Mouse (Mus musculus): ENCODE measurements at regions not wholly inside any gene's neighbourhood (a gene's known extent, or its start where the extent isn't known, plus 50 kb on each side); places are given as distances from the start of the nearest gene placed in this dataset.

DNA sequence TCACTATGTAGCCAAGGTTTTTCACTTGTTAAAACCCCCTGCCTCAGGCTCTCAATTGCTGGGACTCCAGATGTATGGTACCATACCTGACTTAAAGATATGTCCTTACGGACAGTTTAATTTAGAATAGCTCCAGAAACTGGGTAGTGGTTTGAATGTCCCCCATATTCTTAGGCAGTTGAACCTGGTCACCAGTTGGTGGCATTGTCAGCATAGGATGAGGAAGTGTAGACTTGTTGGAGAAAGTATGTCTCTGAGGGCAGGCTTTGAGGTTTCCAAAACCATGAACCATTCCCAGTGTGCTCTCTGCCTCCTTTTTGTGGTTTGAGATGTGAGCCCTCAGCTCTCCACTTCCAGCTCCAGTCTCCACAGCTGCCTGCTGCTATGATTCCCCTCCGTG lies 94.4 kb downstream of the Kctd15 start:
- WGBS = 66% methylated on average over 2 of the region's 2 CpGs

DNA sequence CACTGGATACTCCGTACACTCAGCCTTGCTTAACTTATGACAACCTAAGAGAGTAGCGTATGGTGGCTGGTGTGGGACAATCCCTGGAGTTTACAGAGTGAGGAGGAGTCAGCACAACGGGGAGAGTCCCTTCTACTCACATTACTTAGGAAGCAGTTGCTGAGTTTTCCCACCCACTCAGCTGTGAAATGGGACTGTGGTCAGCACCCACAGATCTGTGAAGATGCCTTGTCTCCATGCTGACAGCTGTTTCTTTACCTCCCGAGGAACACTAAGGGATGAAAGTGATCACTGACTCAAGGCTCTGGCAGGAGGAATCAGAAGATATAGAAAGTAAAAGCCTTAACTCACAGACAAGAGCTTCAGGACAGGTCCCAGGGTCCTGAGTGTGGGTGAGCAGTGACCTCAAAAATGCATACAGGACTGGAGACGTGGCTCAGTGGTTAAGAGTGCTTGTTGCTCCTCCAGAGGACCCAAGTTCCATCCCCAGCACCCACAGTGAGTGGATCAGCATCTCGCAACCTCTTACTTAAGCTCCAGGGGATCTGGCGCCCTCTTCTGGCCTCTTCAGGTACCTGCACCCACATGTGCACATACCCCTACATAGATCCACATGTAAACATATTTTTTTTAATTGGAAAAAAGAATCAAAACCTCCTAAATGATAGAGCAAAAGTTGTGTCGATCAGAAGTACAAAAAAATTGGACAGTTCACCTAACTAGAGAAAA lies 97.8 kb downstream of the Kctd15 start:
- Histone ChIP-seq H3K4me3 (replicated peaks; ENCODE audit: control insufficient read depth, low read depth, low read length) (no peak overlapping the region), H3K27ac (ENCODE audit: control insufficient read depth, insufficient read depth, low read depth, low read length, poor library complexity) (no peak overlapping the region), H3K4me1 (ENCODE audit: control insufficient read depth, insufficient read depth, low read length) (no peaks in the 10 kb centered on the region)
- TF ChIP-seq POLR2A (IDR thresholded peaks at IDR 0.05; ENCODE audit: borderline replicate concordance, control insufficient read depth, low read depth, low read length) (no peak), CTCF (IDR thresholded peaks at IDR 0.05; ENCODE audit: control insufficient read depth, insufficient read depth, low read length) (no peak)
- WGBS = 72% methylated on average over 8 of the region's 8 CpGs

More for the DNA sequence above, 94.4 kb downstream of the Kctd15 start:
- no peak for TF ChIP-seq CTCF (IDR thresholded peaks at IDR 0.05; ENCODE audit: control insufficient read depth, insufficient read depth, low read length)
- TF ChIP-seq POLR2A (IDR thresholded peaks at IDR 0.05; ENCODE audit: borderline replicate concordance, control insufficient read depth, low read depth, low read length) = no peak
- no peak overlapping the region for H3K27ac ChIP-seq (ENCODE audit: control insufficient read depth, insufficient read depth, low read depth, low read length, poor library complexity)
- H3K4me1 ChIP-seq (ENCODE audit: control insufficient read depth, insufficient read depth, low read length) = no peaks in the 10 kb centered on the region
- no peak overlapping the region for H3K4me3 ChIP-seq (replicated peaks; ENCODE audit: control insufficient read depth, low read depth, low read length)

GRCm38 (mm10) chr7:34555196-34555595 lies 101.3 kb downstream of the Kctd15 start:
- Histone ChIP-seq H3K4me1 (ENCODE audit: control insufficient read depth, insufficient read depth, low read length) (no peaks in the 10 kb centered on the region), H3K4me3 (replicated peaks; ENCODE audit: control insufficient read depth, low read depth, low read length) (no peak overlapping the region), H3K27ac (ENCODE audit: control insufficient read depth, insufficient read depth, low read depth, low read length, poor library complexity) (no peak overlapping the region)
- WGBS = 64% methylated on average over 6 of the region's 6 CpGs
- TF ChIP-seq POLR2A (IDR thresholded peaks at IDR 0.05; ENCODE audit: borderline replicate concordance, control insufficient read depth, low read depth, low read length) (no peak), CTCF (IDR thresholded peaks at IDR 0.05; ENCODE audit: control insufficient read depth, insufficient read depth, low read length) (no peak)

DNA sequence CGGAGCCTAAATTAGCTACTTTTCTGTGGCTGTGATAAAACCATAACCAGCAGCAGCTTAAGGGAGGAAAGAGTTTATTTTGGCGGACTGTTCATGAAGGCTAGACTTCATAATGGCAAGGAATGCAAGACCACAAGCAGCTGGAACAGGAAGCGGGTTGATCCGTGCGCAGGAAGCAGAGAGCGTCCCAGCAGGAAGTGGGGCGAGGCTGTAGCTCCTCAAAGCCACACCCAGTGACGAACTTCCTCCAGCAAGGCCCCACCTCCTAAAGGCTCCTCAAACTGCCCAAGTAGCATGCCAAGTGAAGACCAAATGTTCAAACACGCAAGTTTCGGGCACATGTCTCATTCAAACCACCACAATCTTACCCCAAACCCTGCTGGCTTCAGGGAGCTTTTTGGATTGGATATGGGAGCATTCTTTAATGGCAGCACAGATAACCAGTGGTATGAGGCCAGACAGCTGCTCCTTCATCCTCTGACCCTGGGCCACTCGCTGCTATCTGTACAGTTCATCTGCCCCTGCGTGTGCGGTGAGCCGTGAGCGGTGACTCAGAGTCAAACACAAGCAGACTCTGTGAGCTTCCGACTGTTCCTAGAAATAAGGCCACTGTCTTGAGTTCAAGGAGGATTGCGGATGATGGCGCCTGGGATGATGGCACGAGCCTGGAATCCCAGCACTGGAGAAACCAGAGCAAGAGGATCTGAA lies 109.8 kb downstream of the Kctd15 start:
- WGBS = 63% methylated on average over 19 of the region's 19 CpGs
- H3K4me3 ChIP-seq (replicated peaks; ENCODE audit: control insufficient read depth, low read depth, low read length) = no peak overlapping the region
- no peaks in the 10 kb centered on the region for H3K4me1 ChIP-seq (ENCODE audit: control insufficient read depth, insufficient read depth, low read length)
- no peak overlapping the region for H3K27ac ChIP-seq (ENCODE audit: control insufficient read depth, insufficient read depth, low read depth, low read length, poor library complexity)
- TF ChIP-seq CTCF (IDR thresholded peaks at IDR 0.05; ENCODE audit: control insufficient read depth, insufficient read depth, low read length) (no peak), POLR2A (IDR thresholded peaks at IDR 0.05; ENCODE audit: borderline replicate concordance, control insufficient read depth, low read depth, low read length) (no peak)

DNA sequence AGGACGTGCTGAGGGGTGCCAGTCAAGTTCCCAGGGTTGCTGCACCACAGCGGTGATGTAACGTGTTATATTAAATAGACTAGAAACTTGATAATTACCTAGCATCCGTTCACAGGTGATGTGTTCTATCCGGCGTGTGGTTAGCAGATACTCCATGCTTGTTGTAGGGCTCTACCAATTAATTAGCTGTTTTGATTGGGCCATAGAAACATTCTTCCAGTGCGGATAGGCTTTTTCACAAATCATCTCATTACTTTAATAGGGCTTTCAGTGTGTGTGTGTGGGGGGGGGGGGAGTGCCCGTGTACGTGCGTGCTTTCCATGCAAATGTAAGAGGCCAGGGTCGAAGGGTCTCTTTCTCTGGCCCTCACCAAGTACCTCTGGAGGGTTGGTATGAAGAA lies 110.6 kb downstream of the Kctd15 start:
- no peaks in the 10 kb centered on the region for H3K4me1 ChIP-seq (ENCODE audit: control insufficient read depth, insufficient read depth, low read length)
- no peak overlapping the region for H3K4me3 ChIP-seq (replicated peaks; ENCODE audit: control insufficient read depth, low read depth, low read length)
- no peak overlapping the region for H3K27ac ChIP-seq (ENCODE audit: control insufficient read depth, insufficient read depth, low read depth, low read length, poor library complexity)
- no peak for TF ChIP-seq POLR2A (IDR thresholded peaks at IDR 0.05; ENCODE audit: borderline replicate concordance, control insufficient read depth, low read depth, low read length)
- no peak for TF ChIP-seq CTCF (IDR thresholded peaks at IDR 0.05; ENCODE audit: control insufficient read depth, insufficient read depth, low read length)
- WGBS = 86% methylated on average over 11 of the region's 11 CpGs

GRCm38 (mm10) chr7:34541906-34542305 lies 114.6 kb downstream of the Kctd15 start:
- 62% methylated on average over 4 of the region's 4 CpGs for WGBS
- no peaks in the 10 kb centered on the region for H3K4me1 ChIP-seq (ENCODE audit: control insufficient read depth, insufficient read depth, low read length)
- TF ChIP-seq POLR2A (IDR thresholded peaks at IDR 0.05; ENCODE audit: borderline replicate concordance, control insufficient read depth, low read depth, low read length) (no peak), CTCF (IDR thresholded peaks at IDR 0.05; ENCODE audit: control insufficient read depth, insufficient read depth, low read length) (peak; percentile 28; the same call in 1 of the 2 replicates)
- no peak overlapping the region for H3K4me3 ChIP-seq (replicated peaks; ENCODE audit: control insufficient read depth, low read depth, low read length)
- no peak overlapping the region for H3K27ac ChIP-seq (ENCODE audit: control insufficient read depth, insufficient read depth, low read depth, low read length, poor library complexity)

- H3K4me3 ChIP-seq (replicated peaks; ENCODE audit: control insufficient read depth, low read depth, low read length) = no peak overlapping the region
- 62% methylated on average over 4 of the region's 4 CpGs for WGBS
- TF ChIP-seq CTCF (IDR thresholded peaks at IDR 0.05; ENCODE audit: control insufficient read depth, insufficient read depth, low read length) = no peak
- no peak for TF ChIP-seq POLR2A (IDR thresholded peaks at IDR 0.05; ENCODE audit: borderline replicate concordance, control insufficient read depth, low read depth, low read length)
- no peak overlapping the region for H3K27ac ChIP-seq (ENCODE audit: control insufficient read depth, insufficient read depth, low read depth, low read length, poor library complexity)
- H3K4me1 ChIP-seq (ENCODE audit: control insufficient read depth, insufficient read depth, low read length) = no peaks in the 10 kb centered on the region
Observed at GRCm38 (mm10) chr7:34541000-34541399, 115.5 kb downstream of the Kctd15 start.

DNA sequence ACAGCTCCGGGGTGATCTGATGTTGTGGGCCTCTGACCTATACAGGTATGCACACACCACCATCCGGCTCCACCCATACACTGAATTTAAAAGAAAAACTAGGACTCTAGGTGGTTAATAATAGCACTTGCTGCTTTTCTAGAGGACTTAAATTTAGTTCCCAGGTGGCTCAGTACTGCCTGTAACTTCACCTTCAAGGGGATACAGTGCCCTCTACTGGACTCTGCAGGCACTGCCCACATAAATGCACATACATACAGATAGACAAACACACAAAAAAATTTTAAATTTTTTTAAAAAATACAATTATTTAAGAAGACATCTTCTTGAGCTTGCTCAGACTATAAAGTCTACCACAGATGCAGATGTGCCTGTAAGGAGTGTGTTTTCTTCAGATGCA lies 116.7 kb downstream of the Kctd15 start:
- Histone ChIP-seq H3K4me1 (ENCODE audit: control insufficient read depth, insufficient read depth, low read length) (no peaks in the 10 kb centered on the region), H3K4me3 (replicated peaks; ENCODE audit: control insufficient read depth, low read depth, low read length) (no peak overlapping the region), H3K27ac (ENCODE audit: control insufficient read depth, insufficient read depth, low read depth, low read length, poor library complexity) (no peak overlapping the region)
- TF ChIP-seq POLR2A (IDR thresholded peaks at IDR 0.05; ENCODE audit: borderline replicate concordance, control insufficient read depth, low read depth, low read length) (no peak), CTCF (IDR thresholded peaks at IDR 0.05; ENCODE audit: control insufficient read depth, insufficient read depth, low read length) (no peak)
- WGBS = 78% methylated on average over 2 of the region's 2 CpGs

Measured in bone marrow, adult 2 months (tissue).